Mouse (Mus musculus) gonadal fat pad, adult 2 months (tissue): ENCODE results near the gene Enpep. TPM values are rescaled to one million over a fixed set of nuclear protein-coding genes. Genes with fewer than 3 reads are reported as not detected.

ENCODE experiments used
- DNase-seq: peaks from one replicate; pipeline ENCODE4 v3.0.0-alpha.2; 2012; ENCODE audit warnings: low read depth
- polyA plus RNA-seq: library from polyadenylated mRNA; depleted of rRNA; stranded (reverse); fragments of >200 nt; gene quantifications from 2 replicates; pipeline ENCODE4 v1.2.3, GENCODE M21; 2012; rRNA removed

Enpep gene
- 26.3 and 30.8 TPM in 2 replicates for polyA plus RNA-seq

- DNase-seq: no peak
Measured at GRCm38 (mm10) chr3:129332586-129332985, at the start of gene Enpep. TSS of gene Enpep (minus strand) at chr3:129332720.

GRCm38 (mm10) chr3:129379109-129379508 lies 46.6 kb upstream of the Enpep start:
- DNase-seq: no peak

DNA sequence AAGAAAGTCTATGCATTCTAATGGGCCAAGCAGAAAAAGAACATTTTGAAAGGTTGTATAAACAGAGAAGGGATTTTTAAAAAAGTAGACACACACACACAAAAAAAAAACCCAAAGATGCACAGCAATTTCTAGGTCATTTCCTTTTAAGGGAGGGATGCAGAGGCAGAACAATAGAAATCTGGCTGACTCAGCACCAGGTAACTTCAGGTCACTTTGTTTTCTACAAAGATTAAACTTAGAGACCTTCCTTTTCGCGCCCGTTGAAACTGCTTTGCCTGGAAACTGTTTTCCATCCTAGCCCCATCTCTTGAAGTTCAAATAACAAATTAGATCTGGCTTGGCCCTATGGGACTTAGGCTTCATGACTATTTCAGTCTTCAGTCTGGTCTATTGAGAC lies 42.6 kb upstream of the Enpep start:
- DNase-seq: no peak

GRCm38 (mm10) chr3:129373108-129373507 lies 40.6 kb upstream of the Enpep start:
- no peak for DNase-seq

- no peak for DNase-seq
Measured at GRCm38 (mm10) chr3:129369491-129369890, 37.0 kb upstream of the Enpep start.

DNA sequence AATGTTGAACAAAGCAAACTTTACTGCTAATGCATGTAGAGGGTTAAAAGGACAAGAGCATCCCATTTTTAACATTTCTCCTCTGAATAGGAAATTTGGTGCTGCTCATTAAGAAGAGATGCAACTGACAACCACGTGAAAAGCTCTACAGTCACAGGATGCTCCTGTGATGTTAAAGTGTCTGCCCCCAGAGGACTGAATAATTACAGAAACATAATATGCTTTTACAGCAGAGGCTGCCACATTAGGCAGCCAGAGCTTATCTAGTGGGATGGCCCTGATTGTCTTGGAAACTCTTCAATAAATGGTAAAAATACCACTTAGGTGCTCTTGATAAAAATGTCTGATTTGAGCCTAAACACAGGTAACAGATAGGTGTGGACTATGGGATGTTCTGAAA lies 33.4 kb upstream of the Enpep start:
- DNase-seq: no peak

DNA sequence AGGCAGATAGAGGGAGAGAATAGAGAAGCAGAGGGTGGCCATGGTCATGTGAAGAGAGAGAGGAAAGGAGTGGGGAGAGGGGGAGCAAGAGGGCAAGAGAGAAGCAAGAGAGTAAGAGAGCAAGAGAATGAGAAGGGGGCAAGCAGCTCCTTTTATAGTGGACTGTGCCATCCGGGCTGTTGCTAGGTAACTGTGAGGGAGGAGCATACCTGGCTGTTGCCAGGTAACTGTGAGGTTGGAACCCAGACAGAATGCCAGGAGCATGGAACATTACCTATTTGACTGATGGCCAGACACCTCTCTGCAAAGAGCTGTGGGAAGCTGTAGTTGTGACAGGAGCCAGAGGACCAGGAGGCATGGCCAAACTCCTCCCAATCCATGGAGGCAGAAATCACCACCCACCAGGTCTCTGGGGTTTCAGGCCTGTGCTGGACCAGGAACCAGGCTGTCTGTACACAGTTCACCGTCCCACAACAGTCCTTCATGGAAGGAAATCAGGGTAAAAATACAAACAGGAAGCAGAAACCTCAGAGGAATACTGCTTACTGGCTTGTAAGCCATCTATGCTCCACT lies 32.4 kb upstream of the Enpep start:
- peak; percentile 40 for DNase-seq

DNA sequence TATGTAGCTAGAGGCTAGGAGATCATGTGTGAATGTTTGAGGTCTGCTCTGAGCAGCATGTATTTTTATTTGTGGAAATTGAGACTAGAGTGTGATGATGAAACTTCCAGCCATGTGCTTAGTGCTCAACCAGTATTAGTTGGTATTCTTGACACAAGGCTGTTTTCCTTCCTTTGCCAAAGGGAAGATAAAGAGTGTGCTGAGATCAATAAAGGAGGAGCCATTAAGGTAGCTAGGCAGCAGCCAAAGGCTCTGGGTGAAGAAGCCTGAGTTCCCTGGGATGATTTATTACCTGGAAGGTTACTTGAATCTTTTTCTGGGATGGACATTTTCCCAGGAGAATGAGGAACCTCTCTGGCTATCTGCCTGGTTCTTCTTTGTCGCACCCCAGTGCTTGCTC lies 30.9 kb upstream of the Enpep start:
- DNase-seq: no peak

DNA sequence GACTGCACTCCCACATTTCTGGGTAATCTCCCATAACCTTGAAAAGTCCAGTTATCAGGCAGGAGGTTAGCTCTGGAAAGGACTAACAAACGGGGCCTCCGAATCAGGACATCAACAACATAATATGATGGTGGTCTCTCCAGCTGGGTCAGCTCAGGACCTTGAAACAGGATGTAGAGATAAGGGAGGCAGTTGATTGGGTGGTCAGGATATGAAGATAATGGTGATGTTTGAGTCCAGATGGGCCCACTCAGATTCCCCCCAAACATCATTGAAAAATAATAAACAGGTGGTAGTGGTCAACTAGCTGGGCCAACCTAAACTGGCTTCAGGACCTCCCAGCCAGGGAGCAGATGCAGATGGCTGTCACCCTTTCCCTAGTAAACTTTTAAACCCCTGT lies 25.6 kb upstream of the Enpep start:
- no peak for DNase-seq

DNA sequence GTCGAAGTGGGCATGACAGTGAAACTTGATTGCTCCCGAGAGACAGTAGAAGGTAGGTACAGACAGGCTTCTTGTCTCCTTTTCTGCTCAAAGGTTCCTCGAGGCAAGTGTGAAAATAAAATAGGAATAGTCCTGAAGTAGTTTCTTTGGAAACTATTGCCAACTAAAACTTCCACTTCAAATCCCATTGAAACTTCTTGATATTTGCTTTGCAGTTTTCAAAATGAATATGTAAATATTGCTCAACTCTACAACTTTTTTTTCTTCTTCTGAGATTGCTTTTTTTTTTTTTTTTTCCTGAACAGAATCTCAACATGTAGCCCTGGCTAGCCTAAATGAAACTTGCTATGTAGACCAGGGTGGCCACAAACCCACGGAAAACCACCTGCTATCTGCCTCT lies 21.4 kb upstream of the Enpep start:
- DNase-seq: no peak

DNA sequence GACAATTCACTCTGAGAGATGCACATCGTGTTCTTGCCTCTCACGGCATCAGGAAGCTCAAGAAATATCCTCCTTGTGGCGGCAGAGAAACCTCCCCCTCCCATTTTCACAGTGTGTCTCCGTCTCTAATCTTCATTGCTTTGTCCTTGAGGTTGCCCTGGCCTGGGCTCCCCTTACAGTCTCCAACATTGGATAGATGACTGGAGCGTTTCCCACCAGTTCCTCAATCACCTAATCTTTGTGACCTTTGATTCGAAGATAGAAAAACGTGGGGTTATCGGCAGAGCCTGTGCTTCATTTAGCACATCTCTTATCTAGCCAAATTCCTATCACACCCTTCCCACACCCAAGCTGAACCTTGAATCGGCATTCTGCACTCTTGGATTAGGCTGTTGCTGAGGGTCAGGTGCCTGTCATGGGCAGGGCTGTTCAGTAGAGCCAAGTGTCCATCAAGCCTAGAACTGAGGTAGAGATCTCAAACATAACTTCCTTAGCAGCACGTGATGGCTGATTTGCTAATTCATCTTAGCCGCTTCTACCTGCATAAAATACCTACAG lies 18.9 kb upstream of the Enpep start:
- no peak for DNase-seq

- DNase-seq: no peak
Measured at GRCm38 (mm10) chr3:129347277-129347676, 14.8 kb upstream of the Enpep start.

DNA sequence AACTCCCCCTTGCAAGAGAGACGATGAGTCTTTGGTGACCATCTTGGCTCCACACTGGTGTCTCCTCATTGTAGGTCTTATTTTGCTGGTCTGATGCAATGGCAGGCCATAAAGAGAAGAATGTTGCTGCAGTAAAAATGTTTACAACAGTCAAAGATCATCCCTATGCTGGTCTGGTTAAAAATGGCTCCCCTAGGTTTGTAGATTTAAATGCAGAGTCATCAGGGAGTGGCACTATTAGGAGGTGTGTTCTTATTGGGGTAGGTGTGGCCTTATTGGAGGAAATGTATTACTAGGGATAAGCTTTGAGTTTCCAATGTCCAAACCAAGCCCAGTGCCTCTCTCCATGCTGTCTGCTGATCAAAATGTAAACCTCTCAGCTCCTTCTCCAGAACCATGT lies 10.2 kb upstream of the Enpep start:
- DNase-seq: no peak

DNA sequence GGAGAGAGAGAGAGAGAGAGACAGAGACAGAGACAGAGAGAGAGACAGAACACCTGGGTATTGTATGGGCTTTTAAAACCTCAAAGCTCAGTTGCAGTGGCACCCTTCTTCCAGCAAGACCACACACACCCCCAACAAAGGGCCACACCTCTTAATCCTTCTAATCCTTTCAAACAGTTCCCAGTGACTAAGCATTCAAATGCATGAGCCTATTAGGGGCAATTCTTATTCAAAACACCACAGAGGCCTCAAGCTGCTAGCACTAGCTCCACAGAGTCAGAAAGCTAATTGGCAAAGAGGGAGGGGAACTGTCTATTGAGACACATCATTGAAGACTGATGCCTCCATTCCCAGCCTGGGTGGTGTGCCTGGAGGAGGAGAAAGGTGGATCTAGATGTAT lies 8.5 kb upstream of the Enpep start:
- DNase-seq: no peak

DNA sequence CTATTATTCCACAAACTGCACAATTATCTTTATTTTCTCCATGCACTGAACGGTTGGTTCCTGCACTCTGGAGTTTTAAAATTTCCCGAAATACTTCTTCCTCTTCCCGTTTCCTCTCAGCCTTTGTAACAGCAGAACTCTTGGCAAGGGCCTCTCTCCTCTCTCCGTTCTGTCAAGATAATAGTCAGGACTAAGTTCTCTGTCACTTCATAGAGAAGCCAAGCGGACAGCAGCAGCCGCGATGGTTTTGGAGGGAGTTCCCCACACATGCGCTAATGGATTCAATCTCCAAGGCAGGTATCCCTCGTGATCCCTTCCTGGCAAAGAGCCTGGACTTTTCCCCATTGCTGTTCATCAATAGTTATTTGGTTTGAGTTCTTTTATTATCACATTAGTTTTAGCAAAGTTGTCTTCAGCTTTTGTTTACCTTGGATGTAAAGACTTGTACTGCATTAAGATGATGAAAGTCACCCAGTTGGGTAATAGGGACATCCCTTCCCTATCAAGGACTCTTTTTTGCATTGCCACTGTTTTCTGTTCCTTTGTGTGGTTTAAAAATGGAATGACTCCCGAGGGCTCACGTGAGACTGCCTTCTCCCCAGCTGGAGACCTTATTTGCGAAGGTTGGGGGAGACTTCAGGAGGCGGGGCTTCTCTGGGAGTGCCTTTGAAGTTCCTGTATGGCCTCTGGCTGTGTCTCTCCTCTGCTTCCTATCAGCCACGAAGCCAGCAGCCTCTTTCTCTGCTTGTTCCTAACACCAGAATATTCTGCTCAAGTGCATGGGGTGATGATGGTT lies 6.0 kb upstream of the Enpep start:
- DNase-seq: no peak

- DNase-seq: no peak
Measured at GRCm38 (mm10) chr3:129332142-129332541, 378 bp downstream of the Enpep start.

GRCm38 (mm10) chr3:129331427-129331826 lies 1.1 kb downstream of the Enpep start:
- no peak for DNase-seq

DNA sequence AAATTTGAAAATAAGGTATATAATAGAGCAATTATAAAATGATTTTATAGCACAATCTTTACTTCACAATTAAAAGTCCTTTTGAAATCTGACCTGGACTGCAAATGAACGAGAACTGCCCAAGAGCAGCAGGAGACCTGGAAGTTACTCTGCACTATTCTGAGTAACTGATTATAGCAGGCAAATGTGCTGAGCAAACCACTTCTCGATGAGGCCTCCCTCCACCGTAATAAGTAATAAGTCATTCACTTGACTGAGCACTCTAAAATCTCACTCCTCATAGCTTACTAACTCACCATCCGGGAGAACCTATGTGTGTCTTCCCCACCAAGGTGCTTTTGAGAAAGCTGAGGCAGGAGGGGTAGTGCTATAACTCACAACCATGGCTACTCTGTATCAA lies 4.5 kb downstream of the Enpep start:
- DNase-seq: no peak

GRCm38 (mm10) chr3:129321585-129321984 lies 10.9 kb downstream of the Enpep start:
- DNase-seq: no peak

- DNase-seq: no peak
Measured at GRCm38 (mm10) chr3:129317032-129317729, 15.3 kb downstream of the Enpep start.

- DNase-seq: no peak
Measured at GRCm38 (mm10) chr3:129313671-129314415, 18.7 kb downstream of the Enpep start.

DNA sequence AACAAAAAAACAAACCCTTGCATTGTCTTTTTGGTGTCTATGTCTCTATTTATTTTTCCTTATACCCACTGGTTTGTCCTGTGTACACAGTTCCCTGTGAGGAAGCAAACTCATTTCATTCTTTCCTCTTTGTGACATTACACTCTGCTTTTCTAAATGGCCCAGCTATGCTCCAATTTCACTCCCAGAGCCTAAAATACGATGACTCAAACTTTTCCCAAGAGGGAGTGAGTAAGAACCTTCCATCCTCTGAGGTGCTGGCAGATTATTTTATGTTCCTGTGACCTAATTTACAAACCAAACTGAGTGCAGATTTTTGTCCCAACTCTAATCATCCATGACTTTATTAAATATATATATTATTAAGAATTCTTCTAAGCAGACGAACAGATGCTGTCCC lies 19.3 kb downstream of the Enpep start:
- no peak for DNase-seq
